Mouse (Mus musculus) bone marrow, adult 2 months (tissue): ENCODE data around the gene Srbd1.

Source experiments
- CTCF ChIP-seq: fragments of 200-500 bp; IDR thresholded peaks from 2 replicates; pipeline ENCODE4 v1.5.1; 2011; ENCODE audit warnings: low read length, control low read depth; ENCODE audit not compliant: control insufficient read depth, insufficient read depth
- POLR2A ChIP-seq: fragments of 200-500 bp; IDR thresholded peaks from 2 replicates; pipeline ENCODE4 v1.6.1; 2011; ENCODE audit warnings: low read depth, mild to moderate bottlenecking, control low read depth, low read length, borderline replicate concordance; ENCODE audit not compliant: control insufficient read depth

- TF ChIP-seq CTCF (no peak), POLR2A (no peak)
Observed at GRCm38 (mm10) chr17:85986624-85987023, 158.4 kb downstream of the Srbd1 start.
